Mouse (Mus musculus) lung, postnatal 14 days (tissue): ENCODE data around the gene Dpp9.

ENCODE experiments used
- DNase-seq: peaks from one replicate; pipeline ENCODE4 v3.0.0; 2021

Dpp9 gene

GRCm38 (mm10) chr17:56226566-56226965 is 7.9 kb upstream of the Dpp9 start:
- DNase-seq, result no peak

- DNase-seq, result no peak
These were observed 6.2 kb upstream of the Dpp9 start for GRCm38 (mm10) chr17:56224916-56225315.

GRCm38 (mm10) chr17:56219805-56220204 is 1.1 kb upstream of the Dpp9 start:
- peak; percentile 59 for DNase-seq

- DNase-seq, result no peak
These were observed 546 bp upstream of the Dpp9 start for GRCm38 (mm10) chr17:56219251-56219650.

- DNase-seq, result no peak
These were observed 1.0 kb downstream of the Dpp9 start for GRCm38 (mm10) chr17:56217670-56218069.

GRCm38 (mm10) chr17:56214229-56214628 is 4.5 kb downstream of the Dpp9 start:
- DNase-seq, result no peak

- no peak for DNase-seq
These were observed 6.0 kb downstream of the Dpp9 start for GRCm38 (mm10) chr17:56212676-56213075.

GRCm38 (mm10) chr17:56211090-56211489 is 7.6 kb downstream of the Dpp9 start:
- DNase-seq, result no peak

- peak; percentile 67 for DNase-seq
These were observed 9.9 kb downstream of the Dpp9 start for GRCm38 (mm10) chr17:56208821-56209220.

- no peak for DNase-seq
These were observed 10.7 kb downstream of the Dpp9 start for GRCm38 (mm10) chr17:56207963-56208530.

- no peak for DNase-seq
These were observed 11.6 kb downstream of the Dpp9 start for GRCm38 (mm10) chr17:56206986-56207674.

GRCm38 (mm10) chr17:56206276-56206884 is 12.3 kb downstream of the Dpp9 start:
- DNase-seq, result peak; percentile 72

- no peak for DNase-seq
These were observed 15.0 kb downstream of the Dpp9 start for GRCm38 (mm10) chr17:56203729-56204128.

GRCm38 (mm10) chr17:56202476-56202875 is 16.2 kb downstream of the Dpp9 start:
- no peak for DNase-seq

GRCm38 (mm10) chr17:56201642-56202041 is 17.1 kb downstream of the Dpp9 start:
- no peak for DNase-seq

GRCm38 (mm10) chr17:56200586-56200985 is 18.1 kb downstream of the Dpp9 start:
- DNase-seq, result no peak

- DNase-seq, result no peak
These were observed 21.8 kb downstream of the Dpp9 start for GRCm38 (mm10) chr17:56196860-56197259.

GRCm38 (mm10) chr17:56194765-56195164 is 23.9 kb downstream of the Dpp9 start:
- DNase-seq, result no peak

- no peak for DNase-seq
These were observed 24.3 kb downstream of the Dpp9 start for GRCm38 (mm10) chr17:56194357-56194756.

GRCm38 (mm10) chr17:56191266-56191665 is 27.4 kb downstream of the Dpp9 start:
- DNase-seq, result no peak

GRCm38 (mm10) chr17:56185281-56186141 is 33.2 kb downstream of the Dpp9 start:
- DNase-seq, result peak; percentile 64

- DNase-seq, result peak; percentile 98
These were observed 35.0 kb downstream of the Dpp9 start, which contains the start of gene Mydgf for GRCm38 (mm10) chr17:56183658-56184103. Mydgf (minus strand) TSS chr17:56183920.

GRCm38 (mm10) chr17:56182975-56183657 is 35.6 kb downstream of the Dpp9 start:
- no peak for DNase-seq
